Mouse (Mus musculus): ENCODE data around the gene Cmss1.

Cmss1 gene

DNA sequence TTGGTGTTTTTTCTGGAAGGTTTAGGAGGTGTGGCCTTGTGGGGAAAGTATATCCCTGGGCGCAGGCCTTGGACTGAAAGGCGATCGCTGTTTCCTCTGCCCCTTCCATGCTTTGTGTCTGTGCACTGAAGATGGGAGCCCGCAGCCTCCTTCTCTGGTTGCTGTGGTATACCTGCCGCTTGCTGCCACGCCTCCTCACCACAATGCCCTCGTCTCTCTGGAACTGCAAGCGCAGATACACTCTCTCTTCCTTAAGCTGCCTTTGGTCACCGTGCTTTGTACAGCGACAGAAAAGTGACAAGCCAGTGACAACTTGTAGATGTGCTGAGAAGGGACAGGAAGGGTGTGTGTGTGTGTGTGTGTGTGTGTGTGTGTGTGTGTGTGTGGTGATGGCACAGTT lies 207.1 kb downstream of the Cmss1 start:
- in situ Hi-C loops (cut with MboI, MseI) = no loop called here

DNA sequence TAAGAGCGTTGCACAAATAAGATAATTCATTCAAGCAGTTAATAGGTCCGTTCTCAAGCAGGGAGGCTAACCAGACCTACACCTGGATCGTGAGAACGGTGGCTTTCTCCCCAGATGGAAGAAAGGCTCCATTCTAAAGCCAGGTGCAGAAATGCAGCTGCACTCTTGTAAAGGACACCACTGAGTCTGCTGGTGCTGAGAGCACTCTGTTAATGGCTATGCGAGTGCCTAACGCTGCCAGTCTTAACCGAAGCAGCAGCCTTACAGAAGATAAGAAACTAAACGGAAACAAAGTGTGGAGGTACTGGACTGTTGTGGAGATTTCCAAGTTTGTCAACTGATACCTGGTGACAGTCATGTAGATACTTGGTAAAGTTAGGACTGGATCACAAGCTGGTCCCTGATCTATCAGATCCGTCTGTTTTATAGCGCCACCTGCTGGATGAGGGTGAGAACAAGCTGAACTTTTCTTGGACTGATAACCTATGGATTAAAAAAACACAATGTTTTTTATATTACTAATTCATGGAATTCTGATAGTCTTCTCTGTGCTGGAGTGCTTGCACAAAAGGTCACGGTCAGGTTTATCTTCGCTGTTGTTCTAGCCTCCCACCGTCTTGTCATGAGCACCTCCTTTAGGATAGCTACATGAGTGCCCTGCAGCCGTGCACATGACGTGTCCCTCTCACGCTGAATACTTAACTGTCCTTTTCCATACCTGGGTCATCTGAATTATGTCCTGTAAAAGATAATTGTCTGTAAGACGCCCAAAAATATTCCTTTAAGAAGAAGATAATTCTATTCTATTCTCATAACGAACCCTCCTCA lies 208.1 kb downstream of the Cmss1 start:
- in situ Hi-C loops (cut with MboI, MseI) = no loop called here

DNA sequence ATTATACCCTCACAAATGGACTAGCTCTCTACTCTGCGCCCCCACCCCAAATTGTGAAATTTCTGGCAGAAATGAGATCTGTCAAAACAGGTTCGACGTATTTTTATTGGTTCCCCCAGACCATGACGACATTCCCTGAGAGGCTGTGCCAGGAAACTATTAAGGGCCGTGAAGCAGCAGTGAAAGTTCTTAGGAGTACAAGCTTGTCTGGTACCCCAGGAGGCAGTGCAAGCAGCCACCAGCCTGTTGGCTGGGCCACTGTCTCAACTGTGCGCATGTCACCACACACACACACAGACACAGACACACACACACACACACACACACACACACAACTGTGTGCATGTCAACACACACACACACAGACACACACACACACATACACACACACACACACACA lies 208.8 kb downstream of the Cmss1 start:
- in situ Hi-C loops (cut with MboI, MseI) = no loop called here

DNA sequence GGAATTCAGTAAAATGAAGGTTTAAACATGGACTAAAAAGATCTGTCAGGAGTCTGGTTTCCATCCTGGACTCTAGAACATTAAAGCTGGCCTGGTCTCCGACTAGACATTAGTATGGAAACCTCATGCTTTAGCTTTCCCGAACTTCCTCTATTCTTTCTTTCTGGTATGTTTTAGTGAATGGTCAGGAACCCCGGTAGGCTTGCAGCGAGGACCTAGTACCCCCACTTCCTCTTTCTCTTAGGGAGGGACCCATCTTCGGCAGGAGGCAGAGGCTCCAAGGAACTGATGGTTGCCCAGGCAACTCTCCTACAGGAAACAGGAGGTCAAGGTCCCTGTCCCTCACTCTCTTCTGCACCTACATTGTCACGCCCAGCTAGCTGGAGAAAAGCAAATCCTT lies 210.4 kb downstream of the Cmss1 start:
- in situ Hi-C loops (cut with MboI, MseI) = no loop called here

DNA sequence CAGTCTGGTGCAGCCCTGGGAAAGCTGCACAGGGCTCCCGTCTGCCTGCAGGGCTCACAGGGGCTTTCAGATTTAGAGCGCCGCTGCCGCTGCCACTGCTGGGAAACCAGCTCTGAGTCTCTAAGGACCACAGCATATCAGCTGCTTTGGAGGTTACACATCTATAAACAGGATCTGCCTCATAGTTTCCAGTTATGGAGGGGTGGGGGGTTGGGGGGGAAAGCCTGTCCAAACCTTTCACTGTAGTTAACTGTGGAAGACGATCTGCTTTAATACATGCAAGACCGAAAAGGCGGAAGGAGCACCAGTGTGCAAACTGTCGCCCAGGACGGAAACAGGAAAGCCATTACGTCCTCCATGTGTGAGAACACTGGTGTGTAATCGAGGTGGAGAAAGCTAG lies 213.5 kb downstream of the Cmss1 start:
- in situ Hi-C loops (cut with MboI, MseI) = loop anchor here in 1 of 2 experiments (5.0 kb wide), 1 partner anchor 1386 kb away; no protein-coding TSS in a partner anchor

DNA sequence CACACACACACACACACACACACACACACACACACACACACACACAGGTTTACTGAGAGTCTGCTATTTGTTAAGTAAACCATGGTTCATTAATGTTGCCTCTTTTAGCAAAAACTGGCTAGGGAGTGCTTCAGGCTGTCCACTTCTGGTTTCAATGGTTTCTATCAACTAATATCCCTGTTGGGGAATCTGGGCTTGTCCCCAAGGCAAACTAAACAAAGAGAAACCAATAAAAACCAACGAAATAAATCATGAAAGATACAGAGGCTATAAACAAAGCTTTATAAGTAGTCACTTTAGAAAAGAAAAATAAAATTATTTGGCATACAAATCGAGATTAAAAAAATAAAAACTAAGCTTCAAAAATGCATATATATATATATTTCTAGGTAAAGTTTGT lies 214.2 kb downstream of the Cmss1 start:
- in situ Hi-C loops (cut with MboI, MseI) = loop anchor here in 1 of 2 experiments (5.0 kb wide), 1 partner anchor 1385 kb away; no protein-coding TSS in a partner anchor

DNA sequence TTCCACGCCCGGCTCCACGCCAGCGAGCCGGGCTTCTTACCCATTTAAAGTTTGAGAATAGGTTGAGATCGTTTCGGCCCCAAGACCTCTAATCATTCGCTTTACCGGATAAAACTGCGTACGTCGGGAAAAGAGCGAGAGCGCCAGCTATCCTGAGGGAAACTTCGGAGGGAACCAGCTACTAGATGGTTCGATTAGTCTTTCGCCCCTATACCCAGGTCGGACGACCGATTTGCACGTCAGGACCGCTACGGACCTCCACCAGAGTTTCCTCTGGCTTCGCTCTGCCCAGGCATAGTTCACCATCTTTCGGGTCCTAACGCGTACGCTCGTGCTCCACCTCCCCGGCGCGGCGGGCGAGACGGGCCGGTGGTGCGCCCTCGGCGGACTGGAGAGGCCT lies 215.5 kb downstream of the Cmss1 start:
- in situ Hi-C loops (cut with MboI, MseI) = loop anchor here in 1 of 2 experiments (5.0 kb wide), 1 partner anchor 1384 kb away; no protein-coding TSS in a partner anchor

DNA sequence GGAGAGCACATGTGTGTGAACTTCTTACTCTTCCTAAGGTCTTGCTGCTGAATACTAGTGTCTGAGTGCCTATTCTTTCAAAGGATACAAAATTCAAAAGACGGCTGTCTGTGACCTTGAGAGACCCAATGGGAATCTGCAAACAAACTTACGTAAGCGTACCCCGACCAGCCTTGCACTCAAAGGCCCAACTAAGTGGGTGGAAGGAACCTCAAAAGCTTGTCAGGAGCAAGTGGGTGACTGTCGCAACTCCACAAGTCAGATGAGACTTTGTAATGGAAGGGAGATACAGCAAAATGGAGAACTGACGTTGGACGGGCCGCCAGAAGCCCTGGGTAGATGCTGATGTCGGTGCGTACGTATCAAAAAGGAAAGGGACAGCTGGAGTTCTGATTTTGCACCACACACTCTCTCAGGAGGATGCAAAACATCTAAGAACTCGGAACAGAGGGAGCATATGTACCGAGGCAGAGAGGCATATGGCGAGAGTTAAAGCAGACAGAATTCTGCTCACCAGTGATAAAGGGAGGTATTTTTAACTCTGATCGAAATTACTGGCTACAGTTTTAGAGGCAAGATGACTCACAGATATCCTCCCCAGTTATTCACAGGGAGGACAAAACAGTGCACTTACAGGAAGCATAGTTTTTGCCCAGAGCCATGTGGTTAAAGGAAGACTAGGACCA lies 217.0 kb downstream of the Cmss1 start:
- in situ Hi-C loops (cut with MboI, MseI) = loop anchor here in 1 of 2 experiments (5.0 kb wide), 1 partner anchor 1382 kb away; no protein-coding TSS in a partner anchor

DNA sequence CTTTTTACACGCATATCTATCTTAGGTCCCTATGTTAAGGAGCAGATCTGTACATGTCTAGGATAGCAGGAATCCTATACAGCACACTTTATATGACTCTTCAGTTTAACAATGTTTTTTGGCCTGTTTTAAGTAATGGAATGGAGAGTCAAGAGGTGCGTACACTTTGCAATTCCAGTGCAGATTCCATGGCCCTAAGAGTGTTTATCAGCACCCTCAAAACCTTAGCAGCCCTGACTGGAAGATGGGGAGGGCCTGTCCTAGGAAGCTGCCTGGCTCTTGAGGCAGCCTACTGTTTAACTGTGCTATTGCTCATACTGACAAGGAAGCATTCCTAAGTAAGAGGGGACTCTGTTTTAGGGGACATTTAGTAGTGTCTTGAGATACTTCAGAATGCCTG lies 222.4 kb downstream of the Cmss1 start:
- in situ Hi-C loops (cut with MboI, MseI) = loop anchor here in 1 of 2 experiments (5.0 kb wide), 1 partner anchor 42 kb away; no protein-coding TSS in a partner anchor

DNA sequence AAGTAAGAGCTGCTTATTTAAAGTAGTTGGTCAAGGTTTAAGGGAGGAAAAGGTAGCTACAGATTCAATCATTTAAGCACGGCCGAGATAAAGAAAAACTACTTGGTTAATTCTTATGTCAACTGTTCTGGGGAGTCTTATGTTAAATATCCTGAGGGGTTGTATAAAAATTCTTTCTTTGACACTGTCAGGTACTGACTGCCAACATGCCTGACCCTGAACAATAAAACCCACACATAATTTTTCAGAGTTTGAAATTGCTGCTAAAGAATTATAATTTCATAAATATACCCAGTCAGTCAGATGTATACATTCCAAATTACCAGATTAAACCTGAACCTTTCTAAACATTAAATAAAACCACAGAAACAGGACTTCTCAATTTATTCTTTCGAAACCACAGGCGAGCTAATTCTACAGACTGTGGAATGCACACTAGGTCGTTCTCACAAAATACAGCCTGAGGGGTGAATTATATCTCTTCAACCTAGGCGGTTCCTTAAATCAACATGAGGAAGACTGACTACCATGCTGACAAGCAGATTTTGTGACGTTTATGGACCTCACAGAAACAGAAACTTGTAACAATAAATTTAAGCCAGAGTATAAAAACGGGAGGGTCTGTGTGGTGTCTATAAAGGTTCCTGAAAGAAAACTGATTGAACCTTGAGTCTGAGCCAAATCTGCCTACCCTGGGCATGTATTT lies 223.2 kb downstream of the Cmss1 start:
- in situ Hi-C loops (cut with MboI, MseI) = loop anchor here in 1 of 2 experiments (5.0 kb wide), 1 partner anchor 41 kb away; no protein-coding TSS in a partner anchor

DNA sequence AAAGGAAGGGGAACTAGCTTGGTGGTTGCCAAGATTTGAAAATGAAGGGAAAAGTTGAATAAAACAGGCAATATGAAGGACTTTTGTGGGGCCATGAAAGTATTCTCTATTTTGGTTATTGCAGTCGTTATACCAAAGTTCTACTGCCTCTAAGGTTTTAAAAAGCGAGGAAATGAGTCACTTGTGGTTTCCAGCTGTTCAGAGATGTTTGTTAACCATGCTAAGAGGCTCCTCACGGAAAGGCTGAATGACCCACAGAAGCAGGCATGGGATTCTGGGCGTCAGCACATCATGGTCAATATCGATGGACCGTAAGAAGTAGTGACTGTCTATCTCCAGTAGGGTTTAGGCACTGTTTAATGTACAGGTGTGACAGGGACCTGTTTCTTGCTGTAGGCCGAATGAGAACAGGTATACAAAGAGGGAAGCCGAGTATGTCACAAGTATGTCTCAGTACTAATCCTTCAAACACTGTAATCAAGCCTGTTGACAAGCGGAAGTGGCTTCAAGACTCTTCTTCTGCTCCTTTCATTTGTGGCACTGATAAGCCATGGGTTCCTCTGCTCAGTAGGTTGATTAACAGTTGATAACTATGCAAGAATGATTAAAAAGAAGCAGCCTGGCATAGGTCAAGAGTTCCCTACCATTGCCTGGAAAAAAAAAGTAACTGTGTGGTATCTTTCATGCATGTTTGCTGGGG lies 227.9 kb downstream of the Cmss1 start:
- in situ Hi-C loops (cut with MboI, MseI) = no loop called here

DNA sequence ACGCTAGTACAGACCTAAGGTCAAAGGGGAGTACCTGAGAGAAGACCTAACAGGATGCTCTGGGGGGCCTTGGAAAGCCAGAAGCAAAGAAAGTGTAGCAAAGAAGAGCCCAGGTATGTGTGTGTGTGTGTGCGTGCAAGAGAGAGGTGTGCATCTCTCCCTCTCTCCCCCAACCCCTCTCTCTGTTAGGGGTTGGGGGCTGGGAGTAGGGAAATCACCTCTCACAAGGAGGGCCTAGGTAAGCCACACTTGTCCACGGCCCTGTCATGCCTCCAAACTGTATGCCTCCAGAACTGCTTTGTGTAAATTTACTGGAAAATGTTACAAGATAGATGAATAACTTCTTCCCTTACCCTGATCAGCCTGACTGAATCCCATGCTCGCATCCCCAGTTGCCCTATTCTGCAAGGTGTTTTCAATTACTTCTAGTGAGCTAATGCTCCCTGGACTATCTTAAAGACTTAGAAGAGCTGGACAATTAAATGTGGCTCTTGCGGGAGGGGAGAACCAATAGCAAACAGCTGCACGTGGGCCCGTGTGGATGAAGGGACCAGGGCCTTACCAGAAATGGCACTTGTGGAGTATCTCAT lies 231.3 kb downstream of the Cmss1 start:
- in situ Hi-C loops (cut with MboI, MseI) = no loop called here

DNA sequence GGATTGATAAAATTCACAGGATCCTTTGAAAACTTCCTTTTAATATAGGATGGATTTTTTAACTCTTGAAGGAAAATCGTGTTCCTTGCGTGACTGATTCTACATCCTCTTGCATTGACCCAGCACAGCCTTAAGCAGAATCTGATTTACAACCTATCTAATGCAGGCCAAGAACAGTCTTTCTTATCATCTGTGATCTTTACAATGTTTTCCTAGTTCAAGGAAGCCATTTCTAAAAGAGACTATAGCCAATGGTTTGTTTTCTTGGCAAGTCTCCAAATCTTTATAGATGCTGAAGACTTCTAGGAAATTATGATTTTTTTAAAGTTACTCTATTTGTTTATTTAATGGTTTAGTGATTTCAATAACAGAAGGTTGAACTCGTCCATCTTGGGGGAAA lies 234.5 kb downstream of the Cmss1 start:
- in situ Hi-C loops (cut with MboI, MseI) = no loop called here

DNA sequence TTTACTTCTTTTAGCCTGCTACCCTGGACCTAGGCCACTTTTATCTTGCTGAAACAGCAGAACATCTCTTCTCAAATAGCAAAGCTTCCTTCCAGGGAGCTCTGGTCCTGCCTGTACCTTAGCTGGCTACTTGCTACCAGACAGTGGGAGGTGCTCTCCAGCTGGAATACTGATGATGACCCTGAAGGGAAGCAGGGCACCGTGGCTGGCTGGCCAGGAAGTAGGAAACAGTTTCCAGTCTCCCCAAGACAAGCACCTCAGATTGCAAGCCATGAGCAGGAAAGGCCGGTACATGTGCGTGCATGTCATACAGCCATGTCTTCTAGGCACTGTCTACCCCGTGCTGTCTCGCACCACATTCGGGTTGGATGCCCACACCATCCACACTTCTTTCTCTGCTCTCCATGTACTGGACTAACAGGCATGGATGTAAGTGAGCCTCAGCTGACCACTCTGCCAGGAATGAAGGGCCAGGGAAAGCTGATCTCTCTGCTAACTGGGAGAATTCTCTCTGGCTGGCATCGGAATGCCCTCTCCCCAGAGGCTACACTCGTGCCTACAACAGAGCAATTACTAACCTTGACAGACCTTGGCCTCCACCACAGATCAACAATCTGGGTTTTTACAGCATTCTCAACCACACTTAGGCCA lies 236.7 kb downstream of the Cmss1 start:
- in situ Hi-C loops (cut with MboI, MseI) = loop anchor here in 1 of 2 experiments (10.0 kb wide), 1 partner anchor 665 kb away; no protein-coding TSS in a partner anchor

DNA sequence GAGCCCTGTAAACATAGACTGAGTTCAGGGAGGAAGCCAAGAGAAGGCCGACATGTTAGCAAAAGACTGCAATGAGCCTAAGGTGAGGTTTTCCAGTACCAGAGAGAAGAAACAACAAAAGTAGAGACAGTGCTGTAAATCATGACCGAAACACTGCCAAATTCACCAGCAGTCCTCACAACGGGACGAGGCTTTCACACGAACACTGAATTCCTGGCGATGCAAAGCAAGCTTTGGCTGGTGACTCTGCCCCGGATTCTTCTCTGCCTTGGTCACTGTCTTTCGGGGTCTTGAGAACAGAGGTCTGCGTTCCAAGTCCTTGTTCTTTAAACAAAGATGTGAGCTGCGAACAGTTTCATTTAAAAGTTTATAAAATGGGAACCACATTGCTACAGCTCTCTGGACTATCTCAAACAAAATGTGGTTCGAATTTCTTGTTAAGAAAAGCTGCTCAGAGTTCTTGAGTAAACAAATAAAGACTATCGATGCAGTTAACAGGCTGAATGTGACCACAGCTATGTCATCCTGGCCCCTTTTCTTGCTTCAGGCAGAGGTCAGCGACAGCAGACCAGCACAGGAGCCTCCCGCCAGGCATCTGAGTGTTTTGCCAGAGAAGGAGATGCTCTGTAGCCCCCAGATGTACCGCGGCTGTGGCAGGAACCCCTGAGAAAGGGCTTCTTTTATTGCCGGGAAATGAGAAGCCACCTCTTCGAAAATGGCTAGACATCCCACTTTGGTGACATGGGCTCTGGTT lies 239.5 kb downstream of the Cmss1 start:
- in situ Hi-C loops (cut with MboI, MseI) = loop anchor here in 1 of 2 experiments (10.0 kb wide), 1 partner anchor 668 kb away; no protein-coding TSS in a partner anchor

DNA sequence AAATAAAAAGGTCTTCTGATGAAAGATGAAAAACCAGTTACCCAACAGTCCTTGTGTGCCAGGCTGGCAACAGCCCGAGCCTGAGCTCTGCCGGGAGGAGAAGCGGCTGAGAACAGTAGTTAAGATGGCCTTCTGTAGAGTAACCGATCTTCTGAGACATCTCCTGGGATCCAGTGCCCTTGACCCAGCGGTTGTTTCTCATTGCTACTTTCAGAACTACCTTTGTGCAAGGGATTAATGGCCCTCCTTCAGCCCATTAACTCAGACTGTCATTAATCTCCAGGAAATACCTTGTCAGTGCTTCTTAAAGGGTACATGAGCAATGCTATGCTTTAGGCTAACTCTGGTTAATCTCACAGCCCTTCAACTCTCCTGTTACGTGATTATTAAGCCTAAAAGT lies 240.5 kb downstream of the Cmss1 start:
- in situ Hi-C loops (cut with MboI, MseI) = loop anchor here in 1 of 2 experiments (10.0 kb wide), 1 partner anchor 669 kb away; no protein-coding TSS in a partner anchor

DNA sequence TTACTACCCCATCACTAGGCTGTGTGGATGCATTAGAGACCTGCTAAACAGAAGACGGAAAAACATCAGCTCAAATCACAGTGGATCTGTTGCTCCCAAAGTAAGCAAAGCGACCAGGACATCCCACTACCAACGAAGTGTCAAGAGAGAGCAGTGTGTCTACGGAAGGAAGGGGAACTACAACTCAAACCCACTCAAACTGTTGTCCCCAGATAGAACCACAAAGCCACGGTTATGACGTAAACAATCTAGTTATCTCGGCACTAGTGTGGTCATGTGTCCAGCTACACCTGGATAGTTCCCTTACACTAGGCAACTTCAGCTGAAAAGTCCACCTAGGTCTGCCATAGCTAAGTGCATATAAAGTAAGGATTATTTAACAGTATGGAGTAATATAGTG lies 242.2 kb downstream of the Cmss1 start:
- in situ Hi-C loops (cut with MboI, MseI) = loop anchor here in 1 of 2 experiments (10.0 kb wide), 1 partner anchor 670 kb away; no protein-coding TSS in a partner anchor

DNA sequence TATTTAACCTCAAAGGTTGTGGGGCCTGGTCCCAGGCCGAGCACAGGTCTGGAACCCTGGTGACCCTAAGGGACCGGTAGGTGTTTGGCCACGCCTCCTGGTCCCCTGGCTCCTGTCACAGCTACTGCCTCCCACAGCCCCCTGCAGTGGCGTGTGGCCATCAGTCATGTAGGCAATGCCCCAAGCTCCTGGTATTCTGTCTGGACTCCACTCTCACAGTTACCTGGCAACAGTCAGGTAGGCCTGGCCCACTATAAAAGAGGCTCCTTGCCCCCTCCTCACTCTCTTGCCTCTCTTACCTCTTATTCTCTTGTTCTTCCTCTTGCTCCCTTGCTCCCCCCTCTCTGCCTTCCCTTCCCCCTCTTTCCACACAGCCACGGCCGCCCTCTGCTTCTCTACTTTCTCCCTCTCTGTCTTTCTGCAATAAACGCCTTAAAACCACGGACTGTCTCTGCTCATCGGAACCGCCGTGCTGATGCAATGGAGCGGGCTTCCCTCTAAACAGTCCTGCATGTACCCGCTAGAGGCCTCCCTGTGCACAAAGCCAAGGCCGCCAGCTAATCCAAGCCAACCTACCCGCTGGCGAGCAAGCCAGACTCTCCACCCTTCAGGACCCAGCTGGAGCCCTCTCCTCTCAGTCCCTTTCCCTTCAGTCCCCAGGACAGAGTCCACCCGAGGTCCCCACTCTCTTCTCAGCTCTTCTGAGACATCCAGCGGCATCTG lies 243.8 kb downstream of the Cmss1 start:
- in situ Hi-C loops (cut with MboI, MseI) = loop anchor here in 1 of 2 experiments (10.0 kb wide), 1 partner anchor 672 kb away; no protein-coding TSS in a partner anchor
